Mouse (Mus musculus) E14TG2a.4 (cell line): ENCODE data around the gene Ska3.

ENCODE experiments used
- CTCF ChIP-seq: conservative IDR thresholded peaks from 2 replicates; pipeline ENCODE4 v1.5.1; 2014; ENCODE audit warnings: low read length
- NANOG ChIP-seq: IDR thresholded peaks from 2 replicates; pipeline ENCODE4 v1.6.1; 2014; ENCODE audit warnings: borderline replicate concordance, low read length, mixed read lengths
- POU5F1 ChIP-seq: IDR thresholded peaks from 2 replicates; pipeline ENCODE4 v1.6.1; 2014; ENCODE audit warnings: low read length, borderline replicate concordance

DNA sequence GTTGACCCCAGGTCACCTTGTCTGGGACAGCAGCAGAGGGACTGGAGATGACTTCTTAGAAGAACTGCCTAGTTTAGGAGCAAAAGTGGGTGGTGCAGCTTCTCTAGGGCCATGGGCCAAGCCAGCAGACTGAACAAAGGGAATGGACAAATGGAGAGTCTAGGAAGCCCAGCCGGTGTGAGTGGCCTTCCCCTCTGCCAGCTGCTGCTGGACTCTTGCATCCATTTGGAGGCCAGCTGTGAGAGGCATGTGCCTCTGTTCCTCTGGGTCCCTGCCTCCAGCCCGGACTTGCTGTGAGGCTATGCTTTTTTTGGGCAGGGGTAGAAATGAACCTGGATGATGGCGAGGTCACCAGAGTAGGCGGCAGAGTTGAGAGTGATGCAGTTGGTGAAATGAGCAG is 67.7 kb downstream of the Ska3 start, which contains the start of gene Lats2:
- TF ChIP-seq CTCF (no peak), NANOG (no peak), POU5F1 (no peak)
